Mouse (Mus musculus) heart, adult 9 months (tissue): ENCODE measurements at regions not wholly inside any gene's neighbourhood (a gene's known extent, or its start where the extent isn't known, plus 50 kb on each side); places are given as distances from the start of the nearest gene placed in this dataset.

Source experiments
- DNase-seq, 2 experiments: peaks; one replicate each; pipeline ENCODE4 v3.0.0; 2022; ENCODE audit warnings: low spot score in 2 of 2

DNA sequence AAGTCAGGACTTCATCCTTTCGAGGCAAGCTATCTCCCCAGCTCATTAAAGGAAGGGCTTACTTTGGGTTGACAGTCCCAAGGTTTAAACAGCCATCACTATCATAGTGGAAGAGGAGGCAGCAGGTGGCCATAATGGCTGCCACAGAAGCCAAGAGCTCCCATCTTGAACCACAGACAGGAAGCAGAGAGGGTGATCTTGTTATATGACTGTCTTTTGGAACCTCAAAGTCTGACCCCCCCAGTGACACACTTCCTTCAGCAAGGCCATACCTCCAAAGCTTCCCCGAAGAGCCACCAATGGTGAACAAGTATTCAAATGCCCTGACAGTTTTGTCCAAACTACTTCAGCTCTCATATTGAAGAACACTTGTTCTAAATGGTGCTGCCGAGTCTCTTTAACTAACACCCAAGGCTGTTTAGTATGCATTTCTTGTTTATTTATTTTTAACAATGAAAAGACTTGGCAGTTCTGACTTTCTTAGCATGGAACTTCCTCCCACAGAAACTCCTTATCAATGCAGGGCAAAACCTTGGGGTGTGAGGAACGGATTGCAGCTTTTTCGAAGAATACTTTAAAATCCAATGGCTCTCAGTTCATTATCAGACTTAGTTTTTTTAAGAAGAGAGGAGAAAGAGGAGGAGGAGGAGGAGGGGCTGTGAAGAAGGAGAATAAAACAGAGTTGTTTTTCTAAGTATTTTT, 79.8 kb upstream of the Tnik start:
- no peak for DNase-seq

DNA sequence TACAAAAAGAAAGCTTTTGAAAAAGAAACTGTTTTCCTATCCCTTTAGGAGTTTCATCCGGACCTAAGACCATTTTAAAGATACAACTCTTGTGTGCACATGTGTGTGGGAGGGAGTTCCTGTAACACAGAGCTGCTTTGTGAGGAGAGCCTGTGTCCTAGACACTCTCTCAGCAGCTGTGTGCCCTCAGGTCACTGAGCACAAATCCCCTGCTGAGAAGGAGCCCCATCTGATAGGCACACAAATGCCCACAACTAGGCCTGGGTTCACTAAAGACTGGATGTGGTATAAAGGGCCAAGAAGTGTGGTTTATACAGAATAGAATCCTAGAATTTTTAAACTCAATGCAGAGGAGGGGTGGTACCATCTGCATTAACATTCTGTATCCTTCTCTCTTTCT, 77.5 kb upstream of the Tnik start:
- DNase-seq = no peak

DNA sequence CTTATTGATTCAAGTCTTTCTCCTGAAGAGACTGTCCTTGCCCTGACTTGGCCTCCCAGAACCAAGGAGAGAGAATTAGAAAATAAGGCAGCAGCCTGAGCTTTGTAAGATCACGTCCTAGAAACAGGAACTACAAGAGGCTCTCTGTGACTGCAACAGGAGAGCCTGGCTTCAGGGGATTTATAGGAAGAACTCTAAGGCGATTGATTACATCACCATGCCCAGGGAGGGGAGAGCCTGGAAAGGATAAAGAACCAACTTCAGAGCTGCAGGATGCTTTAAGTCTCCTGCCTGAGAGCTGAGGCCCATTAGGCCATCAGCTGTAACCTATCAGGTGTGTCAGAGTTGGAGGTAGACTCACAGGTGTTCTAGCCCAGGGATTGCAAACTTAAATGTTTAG, 77.1 kb upstream of the Tnik start:
- DNase-seq = no peak

GRCm38 (mm10) chr3:28189371-28189770, 73.6 kb upstream of the Tnik start:
- DNase-seq = no peak

DNA sequence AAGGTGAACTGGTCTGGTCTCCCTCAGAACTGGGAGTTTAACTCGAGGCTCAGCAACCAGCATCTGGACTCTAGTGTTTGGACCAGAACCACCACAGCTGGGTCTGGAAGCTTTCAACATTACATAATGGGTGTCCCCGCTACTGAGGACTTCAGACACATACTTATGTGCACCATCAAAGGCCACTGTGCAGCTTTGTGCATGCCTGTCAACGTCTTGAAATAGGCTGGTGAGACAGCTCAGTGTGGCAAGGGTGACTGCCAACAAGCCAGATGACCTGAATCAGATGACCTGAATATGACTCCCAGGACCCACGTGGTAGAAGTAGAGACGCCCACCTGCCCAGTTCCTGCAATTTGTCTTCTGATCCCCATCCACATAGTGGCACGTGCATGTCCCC, 72.8 kb upstream of the Tnik start:
- DNase-seq = peak; percentile 28

- no peak for DNase-seq
These were observed 68.5 kb upstream of the Tnik start for GRCm38 (mm10) chr3:28194388-28194970.

DNA sequence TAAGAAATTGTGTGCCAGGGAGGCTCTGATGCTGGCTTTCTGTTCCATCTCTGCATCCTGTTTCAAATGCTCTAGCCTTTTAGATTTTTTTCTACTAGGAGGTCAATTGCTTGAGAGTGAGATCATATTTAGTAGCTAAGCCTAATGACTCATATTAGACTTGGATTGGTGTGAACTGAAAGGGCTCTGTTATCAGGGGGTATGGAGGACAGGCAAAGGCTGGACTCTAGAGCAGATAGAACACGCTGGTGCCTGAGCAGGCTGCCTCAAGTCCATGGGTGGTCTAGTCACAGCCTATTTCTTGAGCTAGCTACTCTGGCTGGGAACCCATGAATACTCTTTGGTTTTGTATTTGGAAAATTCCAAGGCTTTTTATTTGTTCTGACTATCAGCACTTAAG, 66.2 kb upstream of the Tnik start:
- DNase-seq = peak; percentile 20 to 35

- no peak for DNase-seq
These were observed 53.7 kb upstream of the Tnik start for GRCm38 (mm10) chr3:28209304-28209703.

DNA sequence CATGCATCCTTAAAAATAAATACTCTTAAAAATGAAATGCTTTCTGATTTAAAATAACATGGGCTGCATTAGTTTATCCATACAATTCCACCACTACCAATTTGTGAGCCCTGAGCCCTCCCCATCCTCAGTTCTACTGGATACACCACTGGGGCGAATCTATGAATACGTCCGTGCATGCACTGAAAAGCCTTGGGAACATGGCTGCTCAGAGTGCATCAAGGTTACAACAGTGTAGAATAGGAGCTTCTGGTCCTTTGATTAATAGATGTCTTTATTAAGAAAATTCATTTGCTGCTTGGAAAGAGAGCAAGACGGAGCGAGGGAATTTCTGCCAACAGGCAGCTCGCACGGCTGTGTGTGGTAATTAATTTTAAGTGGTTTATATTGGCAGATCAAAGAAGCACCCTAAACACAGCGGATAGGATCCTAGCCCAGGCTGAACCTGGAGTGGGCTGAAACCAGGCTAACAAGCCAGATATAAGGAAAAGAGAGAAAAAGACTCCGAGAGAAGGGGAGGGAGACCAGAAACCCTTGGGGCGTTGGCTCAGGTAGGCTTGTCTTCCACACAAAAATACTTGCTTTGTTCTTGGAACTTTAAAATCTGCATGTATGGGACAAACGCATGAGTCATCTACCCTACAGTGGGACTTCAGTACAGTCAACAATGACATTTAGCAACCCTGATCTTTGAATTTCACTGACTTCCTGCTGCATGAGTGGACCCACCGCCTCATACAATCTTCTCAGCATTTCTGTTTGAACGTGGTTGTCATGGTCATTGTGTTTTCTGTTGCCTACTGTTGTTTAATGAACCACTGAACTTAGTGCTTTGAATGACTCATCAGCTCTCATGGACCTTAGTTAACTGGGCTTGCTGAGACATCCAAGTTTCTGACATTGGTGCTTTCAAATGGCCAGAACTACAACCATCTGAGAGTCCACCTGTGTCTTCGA, 51.9 kb upstream of the Tnik start:
- no peak for DNase-seq
